Mouse (Mus musculus) C2C12 (cell line): ENCODE measurements around the gene Cenpk.

Experiments used
- CEBPB ChIP-seq: IDR thresholded peaks from one replicate; pipeline ENCODE4 v1.6.1; 2011; ENCODE audit warnings: low read depth, mild to moderate bottlenecking, control low read depth, moderate library complexity
- CTCF ChIP-seq: IDR thresholded peaks from one replicate; pipeline ENCODE4 v1.5.1; 2011; ENCODE audit not compliant: control insufficient read depth, insufficient read depth, insufficient read length
- MAX ChIP-seq: IDR thresholded peaks from one replicate; pipeline ENCODE4 v1.6.1; 2011; ENCODE audit warnings: mild to moderate bottlenecking, control low read depth
- MYOD1 ChIP-seq: IDR thresholded peaks from one replicate; pipeline ENCODE4 v1.6.1; 2011; ENCODE audit warnings: low read depth; ENCODE audit not compliant: control insufficient read depth, insufficient read length
- USF1 ChIP-seq: IDR thresholded peaks from one replicate; pipeline ENCODE4 v1.6.1; 2011; ENCODE audit warnings: low read depth, mild to moderate bottlenecking, control low read depth, moderate library complexity

GRCm38 (mm10) chr13:104285031-104285431, 56.6 kb downstream of the Cenpk start:
- no peak for TF ChIP-seq MAX
- no peak for TF ChIP-seq CTCF
- TF ChIP-seq USF1, result no peak
- TF ChIP-seq CEBPB, result no peak
- TF ChIP-seq MYOD1, result no peak
